Mouse (Mus musculus) layer of hippocampus, adult 2 months (tissue): Measurements from ENCODE around the gene Simc1. TPM values are rescaled to one million over a fixed set of nuclear protein-coding genes. Genes with fewer than 3 reads are reported as not detected.

Source experiments
- DNase-seq, 2 experiments: peaks; one replicate each; pipeline ENCODE4 v3.0.0; 2022; ENCODE audit warnings: low spot score in 2 of 2
- H3K27ac ChIP-seq: fragments of 200-600 bp; 2 replicates; pipeline ENCODE4 v1.8.1; 2022
- H3K4me3 ChIP-seq: fragments of 200-600 bp; 2 replicates; pipeline ENCODE4 v1.8.1; 2022; ENCODE audit warnings: mild to moderate bottlenecking
- CTCF ChIP-seq: fragments of 200-600 bp; conservative IDR thresholded peaks from 2 replicates; pipeline ENCODE4 v1.8.1; 2022; ENCODE audit warnings: antibody characterized with exemption, mild to moderate bottlenecking, moderate library complexity
- microRNA-seq, 2 experiments: library from miRNA; unstranded; fragments of <30 nt; microRNA quantifications; one replicate each; pipeline ENCODE4 v1.2.0; 2021
- total RNA-seq, 2 experiments: library from RNA; stranded (reverse); gene quantifications; 2 replicates each; pipeline ENCODE4 v1.2.3; 2021

Simc1 gene
- total RNA-seq, 2 experiments from 2014 or later, result 14.8 to 19.1 TPM

DNA sequence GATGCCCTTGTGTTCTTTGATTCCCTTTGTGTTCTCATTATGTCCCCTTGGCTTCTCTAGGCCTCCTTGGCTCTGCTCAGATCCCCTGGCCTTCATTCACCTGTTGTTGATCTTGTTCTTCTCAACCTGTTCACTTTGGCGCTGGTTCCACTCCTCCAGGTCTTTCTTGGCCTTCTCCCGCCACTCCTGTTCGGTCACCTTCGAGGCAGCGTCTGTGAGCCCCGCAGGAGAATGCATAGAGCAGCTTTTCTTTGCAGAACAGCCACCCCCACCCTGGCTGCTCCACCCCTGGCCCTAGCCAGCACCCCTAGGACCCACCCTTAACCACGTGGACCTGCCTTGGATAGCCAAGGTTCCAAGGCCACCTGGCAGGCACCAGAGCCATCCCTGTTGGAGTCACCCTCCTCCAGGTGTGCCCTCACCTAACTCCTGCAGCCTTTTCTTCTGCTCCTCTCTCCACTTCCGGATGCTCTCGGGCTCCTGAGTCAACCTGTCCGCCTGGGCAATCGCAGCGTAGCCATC lies 95.1 kb downstream of the Simc1 start:
- no peak overlapping the region for H3K27ac ChIP-seq
- no peak for DNase-seq
- no peak for TF ChIP-seq CTCF
- no peak overlapping the region for H3K4me3 ChIP-seq

Small RNA genes lying within 50 kb of the gene (microRNA-seq; reads per million reads assigned to microRNA genes)
- gene Gm24195, result 0 reads per million in 2 experiments

Other genes starting within 250 kb of the Simc1 start
- gene Cplx2, start 132.4 kb upstream of the Simc1 start, total RNA-seq, result 1,000 to 10,000 TPM; 1,009 to 1,066 TPM
- 10 to 100 TPM; 34.9 to 39.8 TPM for gene Thoc3, start 34.9 kb upstream of the Simc1 start, total RNA-seq
- 100 to 1,000 TPM; 152 to 159 TPM for gene 4833439L19Rik, start 61.7 kb downstream of the Simc1 start, total RNA-seq
- 10 to 100 TPM; 30.5 to 34.0 TPM for gene Arl10, start 71.2 kb downstream of the Simc1 start, total RNA-seq
- 10 to 100 TPM; 24.8 to 28.1 TPM for gene Nop16, start 86.3 kb downstream of the Simc1 start, total RNA-seq
- 100 to 1,000 TPM; 163 to 167 TPM for gene Higd2a, start 86.4 kb downstream of the Simc1 start, total RNA-seq
- gene Cltb, start 107.6 kb downstream of the Simc1 start, total RNA-seq, result 100 to 1,000 TPM; 252 to 268 TPM
- 10 to 100 TPM; 54.2 to 59.8 TPM for gene Faf2, start 118.0 kb downstream of the Simc1 start, total RNA-seq
- gene Rnf44, start 190.1 kb downstream of the Simc1 start, total RNA-seq, result 100 to 1,000 TPM; 153 to 160 TPM
- gene Cdhr2, start 197.7 kb downstream of the Simc1 start, total RNA-seq, result under 1 TPM; 0.33 to 0.44 TPM
- gene Gprin1, start 246.1 kb downstream of the Simc1 start, total RNA-seq, result 100 to 1,000 TPM; 146 to 150 TPM